Mouse (Mus musculus): ENCODE results near the gene E030025P04Rik.

E030025P04Rik gene

DNA sequence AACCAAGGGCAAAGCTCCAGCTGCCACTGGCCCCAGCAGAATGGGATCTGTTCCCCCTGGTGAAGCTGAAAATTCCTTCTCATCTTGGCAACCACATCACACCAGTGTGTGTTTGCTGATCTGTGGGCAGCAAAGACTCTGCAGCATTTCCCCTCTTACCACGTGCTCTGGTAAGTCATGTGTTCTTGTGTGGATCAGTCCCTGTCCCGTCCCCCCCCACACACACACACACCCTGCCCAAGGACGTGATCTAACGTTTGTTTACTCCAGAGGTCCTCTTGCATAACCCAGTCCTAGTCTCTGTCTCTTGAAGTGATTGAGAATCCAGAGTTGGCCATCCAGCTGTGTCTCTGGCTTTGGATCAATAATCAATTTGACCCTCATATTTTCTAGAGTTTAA is at the start of gene E030025P04Rik:
Gene E030025P04Rik, minus strand, starts transcription at position 134 of the 400 bp plus-strand sequence.
- no peak for DNase-seq (ENCODE audit: low read depth, low spot score)
- Histone ChIP-seq H3K27me3 (ENCODE audit: control insufficient read depth, insufficient read depth, low read length, poor library complexity, severe bottlenecking) (no peaks in the 10 kb centered on the region), H3K36me3 (ENCODE audit: control insufficient read depth, insufficient read depth, low read length, poor library complexity, severe bottlenecking) (no peaks in the 10 kb centered on the region)

GRCm38 (mm10) chr11:109192673-109193557 is 48.7 kb upstream of the E030025P04Rik start:
- no peaks in the 10 kb centered on the region for H3K36me3 ChIP-seq (ENCODE audit: control insufficient read depth, insufficient read depth, low read length, poor library complexity, severe bottlenecking)
- peak; percentile 54 for DNase-seq (ENCODE audit: low read depth, low spot score)

DNA sequence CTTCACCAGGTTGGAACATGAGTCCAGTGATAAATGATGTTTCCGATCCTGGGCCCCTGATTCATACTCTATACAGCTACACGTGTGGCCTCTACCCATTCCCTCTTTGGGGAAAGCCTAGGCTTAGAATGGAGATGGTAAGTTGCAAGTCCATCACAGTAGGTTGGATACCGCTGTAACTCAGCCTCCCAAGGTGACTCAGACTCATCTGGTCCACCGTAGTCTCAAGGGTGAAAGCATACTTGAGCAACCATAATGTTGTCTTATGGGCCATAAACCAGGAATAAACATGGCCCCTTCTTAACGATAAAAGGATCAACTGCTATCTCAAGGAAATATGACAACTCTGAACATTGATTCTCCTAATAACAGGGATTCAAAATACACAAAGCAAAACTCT is 44.1 kb upstream of the E030025P04Rik start:
- DNase-seq (ENCODE audit: low read depth, low spot score): no peak
- H3K27me3 ChIP-seq (ENCODE audit: control insufficient read depth, insufficient read depth, low read length, poor library complexity, severe bottlenecking): no peaks in the 10 kb centered on the region

More at GRCm38 (mm10) chr11:109192673-109193557, 48.7 kb upstream of the E030025P04Rik start:
- H3K27me3 ChIP-seq (ENCODE audit: control insufficient read depth, insufficient read depth, low read length, poor library complexity, severe bottlenecking): no peaks in the 10 kb centered on the region

GRCm38 (mm10) chr11:109187631-109188184 is 43.5 kb upstream of the E030025P04Rik start:
- H3K27me3 ChIP-seq (ENCODE audit: control insufficient read depth, insufficient read depth, low read length, poor library complexity, severe bottlenecking): no peaks in the 10 kb centered on the region

More for the DNA sequence above, 44.1 kb upstream of the E030025P04Rik start:
- H3K36me3 ChIP-seq (ENCODE audit: control insufficient read depth, insufficient read depth, low read length, poor library complexity, severe bottlenecking): no peaks in the 10 kb centered on the region

DNA sequence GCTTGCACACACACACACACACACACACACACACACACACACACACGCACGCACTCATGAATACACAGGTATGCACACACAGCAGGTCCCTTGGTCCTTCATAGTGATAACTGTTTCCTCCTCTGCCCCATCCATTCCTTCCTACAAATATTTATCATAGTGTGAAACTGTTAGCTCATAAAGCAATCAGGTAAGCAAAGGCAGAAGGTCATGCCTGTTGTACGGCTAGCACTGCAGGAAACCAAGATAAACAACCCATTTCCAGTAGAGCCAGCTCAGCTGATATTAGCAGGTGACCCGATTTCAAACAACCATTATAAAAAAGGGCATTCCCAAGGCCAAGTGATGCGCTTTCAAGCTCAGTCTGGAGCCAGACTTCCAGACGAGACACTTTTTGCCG is 36.9 kb upstream of the E030025P04Rik start:
- no peak for DNase-seq (ENCODE audit: low read depth, low spot score)
- no peaks in the 10 kb centered on the region for H3K27me3 ChIP-seq (ENCODE audit: control insufficient read depth, insufficient read depth, low read length, poor library complexity, severe bottlenecking)
- H3K36me3 ChIP-seq (ENCODE audit: control insufficient read depth, insufficient read depth, low read length, poor library complexity, severe bottlenecking): no peaks in the 10 kb centered on the region

More at GRCm38 (mm10) chr11:109187631-109188184, 43.5 kb upstream of the E030025P04Rik start:
- H3K36me3 ChIP-seq (ENCODE audit: control insufficient read depth, insufficient read depth, low read length, poor library complexity, severe bottlenecking): no peaks in the 10 kb centered on the region
- DNase-seq (ENCODE audit: low read depth, low spot score): no peak

DNA sequence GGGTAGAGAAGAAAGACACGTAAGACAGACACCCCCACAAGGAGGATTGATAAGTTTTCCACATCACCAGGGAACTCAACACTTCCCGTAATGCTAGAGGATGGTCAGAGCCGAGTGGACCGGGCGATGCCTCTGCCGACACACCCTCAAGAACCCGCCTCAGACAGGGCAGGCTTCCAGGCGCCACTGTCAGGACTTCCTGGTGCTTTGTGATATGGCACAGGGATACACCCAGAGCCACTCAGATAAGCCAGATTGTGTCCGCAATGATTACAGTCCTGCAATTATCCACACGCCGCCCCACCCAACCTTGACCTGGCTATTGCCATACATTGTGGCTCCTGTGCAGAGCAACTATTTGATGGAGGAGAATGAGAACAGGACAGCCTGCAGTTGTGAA is 36.1 kb upstream of the E030025P04Rik start:
- H3K27me3 ChIP-seq (ENCODE audit: control insufficient read depth, insufficient read depth, low read length, poor library complexity, severe bottlenecking): no peaks in the 10 kb centered on the region
- H3K36me3 ChIP-seq (ENCODE audit: control insufficient read depth, insufficient read depth, low read length, poor library complexity, severe bottlenecking): no peaks in the 10 kb centered on the region
- DNase-seq (ENCODE audit: low read depth, low spot score): no peak

DNA sequence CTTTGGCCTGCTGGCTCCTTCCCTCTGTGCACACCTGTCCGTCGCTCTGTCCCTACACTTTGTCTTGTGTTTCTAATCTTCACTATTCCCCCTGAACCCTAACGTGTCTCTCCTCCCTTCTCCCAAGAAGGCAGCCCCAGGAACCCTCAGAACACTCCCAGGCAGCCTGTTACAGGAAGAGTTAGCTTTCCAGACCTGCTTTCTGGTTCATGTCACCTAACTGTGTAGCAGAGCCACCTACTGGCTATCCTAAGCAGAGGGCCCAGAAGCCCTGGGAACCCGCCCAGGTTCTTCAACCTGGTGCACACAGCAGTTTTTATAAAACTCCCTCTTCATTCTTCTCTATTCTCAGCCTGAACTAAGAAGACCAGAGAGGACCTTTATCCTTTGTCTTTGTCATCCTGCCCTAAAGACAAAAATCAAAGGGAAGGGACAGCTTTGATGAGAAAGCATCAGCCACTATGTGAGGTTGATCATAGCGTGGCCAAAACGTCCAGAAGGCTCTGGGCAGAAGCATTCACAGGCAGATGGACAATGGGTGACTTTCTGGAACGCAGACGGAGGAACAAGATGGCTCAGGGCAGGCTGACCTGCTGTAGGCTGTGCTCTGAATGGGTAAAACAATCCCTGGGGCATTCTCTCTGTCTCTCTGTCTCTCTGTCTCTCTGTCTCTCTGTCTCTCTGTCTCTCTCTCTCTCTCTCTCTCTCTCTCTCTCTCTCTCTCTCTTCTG is 34.8 kb upstream of the E030025P04Rik start:
- DNase-seq (ENCODE audit: low read depth, low spot score): no peak
- no peaks in the 10 kb centered on the region for H3K27me3 ChIP-seq (ENCODE audit: control insufficient read depth, insufficient read depth, low read length, poor library complexity, severe bottlenecking)
- no peaks in the 10 kb centered on the region for H3K36me3 ChIP-seq (ENCODE audit: control insufficient read depth, insufficient read depth, low read length, poor library complexity, severe bottlenecking)

DNA sequence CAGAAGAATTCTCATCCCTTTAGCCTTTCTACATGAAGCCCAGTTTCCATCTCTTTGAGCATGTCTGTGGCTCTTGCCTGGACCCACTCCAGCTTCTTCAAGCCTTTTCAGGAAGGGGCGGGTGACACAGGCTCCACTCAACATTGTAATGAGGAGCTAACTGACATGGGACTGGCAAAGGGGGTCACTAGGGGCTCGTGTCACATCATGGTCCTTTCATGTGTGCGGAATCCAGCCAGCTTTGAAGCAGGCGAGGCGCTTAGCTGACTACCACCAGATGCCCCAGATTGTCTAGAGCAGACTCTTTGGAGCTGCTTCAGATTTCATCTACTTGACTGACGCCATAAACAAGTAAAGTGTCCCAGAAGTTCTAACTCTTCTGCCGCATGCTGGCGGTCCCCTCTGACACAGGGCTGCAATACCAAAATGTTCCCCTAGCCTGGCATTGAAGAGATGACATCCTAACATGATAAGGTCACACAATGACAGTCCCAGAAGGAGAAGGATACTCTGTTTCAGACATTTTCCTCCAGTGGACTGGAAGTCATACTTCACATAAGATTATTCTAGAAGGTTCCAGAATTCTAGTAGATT is 31.3 kb upstream of the E030025P04Rik start:
- Histone ChIP-seq H3K27me3 (ENCODE audit: control insufficient read depth, insufficient read depth, low read length, poor library complexity, severe bottlenecking) (no peaks in the 10 kb centered on the region), H3K36me3 (ENCODE audit: control insufficient read depth, insufficient read depth, low read length, poor library complexity, severe bottlenecking) (no peaks in the 10 kb centered on the region)
- DNase-seq (ENCODE audit: low read depth, low spot score): no peak

GRCm38 (mm10) chr11:109172224-109172623 is 28.1 kb upstream of the E030025P04Rik start:
- Histone ChIP-seq H3K36me3 (ENCODE audit: control insufficient read depth, insufficient read depth, low read length, poor library complexity, severe bottlenecking) (no peaks in the 10 kb centered on the region), H3K27me3 (ENCODE audit: control insufficient read depth, insufficient read depth, low read length, poor library complexity, severe bottlenecking) (no peaks in the 10 kb centered on the region)
- no peak for DNase-seq (ENCODE audit: low read depth, low spot score)

DNA sequence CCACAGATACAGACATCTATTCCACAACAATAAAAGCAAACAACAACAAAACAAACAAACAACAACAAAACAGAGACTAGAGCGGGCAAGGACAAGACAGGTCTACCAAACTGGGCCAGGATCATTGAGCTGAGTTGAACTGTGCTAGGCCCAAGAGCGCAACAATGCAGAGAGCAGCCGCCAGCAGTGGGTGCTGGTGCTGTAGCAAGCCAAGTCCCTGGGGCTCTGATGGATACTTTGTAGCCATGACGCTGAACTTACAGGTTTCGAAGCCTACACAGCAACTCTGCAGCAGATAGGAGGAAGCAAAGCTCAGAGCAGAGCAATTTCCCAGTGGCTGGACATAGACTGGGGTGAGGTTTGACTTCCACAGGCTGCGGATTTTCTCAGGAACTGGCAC is 26.6 kb upstream of the E030025P04Rik start:
- Histone ChIP-seq H3K36me3 (ENCODE audit: control insufficient read depth, insufficient read depth, low read length, poor library complexity, severe bottlenecking) (no peaks in the 10 kb centered on the region), H3K27me3 (ENCODE audit: control insufficient read depth, insufficient read depth, low read length, poor library complexity, severe bottlenecking) (no peaks in the 10 kb centered on the region)
- no peak for DNase-seq (ENCODE audit: low read depth, low spot score)

- H3K36me3 ChIP-seq (ENCODE audit: control insufficient read depth, insufficient read depth, low read length, poor library complexity, severe bottlenecking): no peaks in the 10 kb centered on the region
- no peaks in the 10 kb centered on the region for H3K27me3 ChIP-seq (ENCODE audit: control insufficient read depth, insufficient read depth, low read length, poor library complexity, severe bottlenecking)
- DNase-seq (ENCODE audit: low read depth, low spot score): no peak
Measured at GRCm38 (mm10) chr11:109157694-109158093, 13.5 kb upstream of the E030025P04Rik start.

- no peak for DNase-seq (ENCODE audit: low read depth, low spot score)
- Histone ChIP-seq H3K36me3 (ENCODE audit: control insufficient read depth, insufficient read depth, low read length, poor library complexity, severe bottlenecking) (no peaks in the 10 kb centered on the region), H3K27me3 (ENCODE audit: control insufficient read depth, insufficient read depth, low read length, poor library complexity, severe bottlenecking) (no peaks in the 10 kb centered on the region)
Measured at GRCm38 (mm10) chr11:109144890-109145341, 747 bp upstream of the E030025P04Rik start.

DNA sequence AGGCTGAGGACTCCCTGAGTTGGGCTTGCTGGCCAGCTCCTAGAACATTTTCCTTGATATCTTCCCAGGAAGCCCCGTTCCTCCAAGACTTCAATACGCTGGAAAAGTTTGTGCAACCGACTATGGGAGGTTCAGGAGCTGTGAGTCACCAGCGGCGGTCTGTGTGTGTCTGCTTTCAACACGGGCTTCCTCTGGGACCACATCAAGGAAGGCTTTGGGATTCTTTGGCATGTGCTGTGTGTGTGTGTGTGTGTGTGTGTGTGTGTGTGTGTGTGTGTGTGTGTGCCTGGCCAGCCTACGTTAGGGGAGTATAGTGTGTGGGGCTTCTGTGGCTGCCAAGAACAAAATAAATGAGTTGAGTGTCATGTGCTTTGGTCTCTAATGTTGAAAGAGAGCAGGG is 17.7 kb downstream of the E030025P04Rik start:
- no peaks in the 10 kb centered on the region for H3K27me3 ChIP-seq (ENCODE audit: control insufficient read depth, insufficient read depth, low read length, poor library complexity, severe bottlenecking)
- H3K36me3 ChIP-seq (ENCODE audit: control insufficient read depth, insufficient read depth, low read length, poor library complexity, severe bottlenecking): no peaks in the 10 kb centered on the region
- DNase-seq (ENCODE audit: low read depth, low spot score): no peak

- DNase-seq (ENCODE audit: low read depth, low spot score): no peak
- Histone ChIP-seq H3K27me3 (ENCODE audit: control insufficient read depth, insufficient read depth, low read length, poor library complexity, severe bottlenecking) (no peaks in the 10 kb centered on the region), H3K36me3 (ENCODE audit: control insufficient read depth, insufficient read depth, low read length, poor library complexity, severe bottlenecking) (no peaks in the 10 kb centered on the region)
Measured at GRCm38 (mm10) chr11:109125451-109125850, 18.7 kb downstream of the E030025P04Rik start.

All from splenic B cell, adult 2 months (primary cell).